Mouse (Mus musculus): ENCODE measurements around the gene Actbl2. TPM values are rescaled to one million over a fixed set of nuclear protein-coding genes. Genes with fewer than 3 reads are reported as not detected.

Actbl2 gene
- polyA plus RNA-seq, 1 experiment from 2014 or later, result not detected

DNA sequence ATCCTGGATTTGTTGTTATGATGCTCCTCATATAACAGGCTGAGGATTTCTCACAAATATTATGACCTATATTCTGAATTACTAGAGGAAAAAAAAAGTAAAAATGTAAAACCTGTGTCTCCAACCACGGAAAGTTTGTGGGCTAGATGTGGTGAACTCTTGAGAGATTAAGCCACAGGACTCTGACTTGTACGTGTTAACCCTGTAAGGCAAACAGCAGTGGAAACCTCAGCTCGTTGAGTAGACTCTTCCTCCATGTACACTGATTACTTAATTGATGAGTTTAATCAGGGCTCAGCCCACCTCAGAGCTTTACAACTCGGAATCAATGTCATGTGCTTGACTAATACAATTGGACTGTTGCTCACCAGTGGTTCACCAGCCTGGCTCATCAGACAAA is 3.2 kb downstream of the Actbl2 start:
- Histone ChIP-seq H3K27ac (ENCODE audit: low read depth, low read length) (no peak overlapping the region), H3K9me3 (ENCODE audit: control insufficient read depth) (no peaks in the 10 kb centered on the region), H3K9ac (ENCODE audit: low read depth, low read length) (no peak overlapping the region), H3K36me3 (ENCODE audit: control insufficient read depth, insufficient read depth) (no peaks in the 10 kb centered on the region), H3K27me3 (replicated peaks; ENCODE audit: control insufficient read depth, insufficient read depth, low read length) (no peaks in the 10 kb centered on the region), H3K4me3 (ENCODE audit: low read depth, low read length) (no peak overlapping the region), H3K4me2 (replicated peaks; ENCODE audit: low read depth) (no peak overlapping the region), H3K4me1 (replicated peaks; ENCODE audit: control insufficient read depth, insufficient read depth, low read length) (no peaks in the 10 kb centered on the region)
- TF ChIP-seq CTCF (IDR thresholded peaks at IDR 0.05; ENCODE audit: low read depth), result no peak
- 65% methylated on average over 4 of the region's 4 CpGs for WGBS
- no peak for ATAC-seq

DNA sequence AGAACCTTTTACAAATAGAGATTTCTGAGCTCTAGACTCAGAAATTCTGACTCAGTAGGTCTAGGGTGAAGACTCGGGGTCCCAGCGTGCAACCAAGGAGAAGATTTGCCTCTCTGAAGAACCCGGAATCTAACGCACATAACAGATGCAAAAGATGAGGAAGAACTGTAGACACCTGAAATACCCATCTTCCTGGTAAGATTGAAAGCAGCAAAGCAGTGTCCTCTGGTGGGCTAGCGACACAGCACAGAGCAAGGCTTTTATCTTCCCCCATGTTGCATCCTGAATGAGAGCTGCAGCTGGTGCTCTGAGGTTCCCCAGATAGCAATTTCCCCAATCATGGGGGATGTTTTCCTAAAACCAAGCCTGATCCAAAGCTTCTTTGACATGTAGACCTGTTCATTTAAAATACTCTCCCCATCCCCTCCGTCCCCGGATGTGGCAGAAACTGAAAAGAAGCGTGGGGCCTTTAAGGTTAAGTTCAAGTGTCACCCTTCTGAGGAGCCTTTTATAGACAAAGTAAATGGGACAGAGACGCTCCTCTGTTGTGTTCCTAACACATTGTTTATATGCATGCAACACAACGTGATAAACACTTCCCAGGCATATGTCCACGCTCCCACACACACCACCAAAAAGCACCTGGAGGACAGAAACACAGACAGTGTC is 3.7 kb downstream of the Actbl2 start:
- 84% methylated on average over 11 of the region's 11 CpGs for WGBS
- Histone ChIP-seq H3K27me3 (replicated peaks; ENCODE audit: control insufficient read depth, insufficient read depth, low read length) (no peaks in the 10 kb centered on the region), H3K9ac (ENCODE audit: low read depth, low read length) (no peak overlapping the region), H3K4me3 (ENCODE audit: low read depth, low read length) (no peak overlapping the region), H3K9me3 (ENCODE audit: control insufficient read depth) (no peaks in the 10 kb centered on the region), H3K27ac (ENCODE audit: low read depth, low read length) (no peak overlapping the region), H3K4me2 (replicated peaks; ENCODE audit: low read depth) (no peak overlapping the region), H3K4me1 (replicated peaks; ENCODE audit: control insufficient read depth, insufficient read depth, low read length) (no peaks in the 10 kb centered on the region), H3K36me3 (ENCODE audit: control insufficient read depth, insufficient read depth) (no peaks in the 10 kb centered on the region)
- TF ChIP-seq CTCF (IDR thresholded peaks at IDR 0.05; ENCODE audit: low read depth), result no peak
- ATAC-seq, result no peak

- no peak overlapping the region for H3K27ac ChIP-seq (ENCODE audit: low read depth, low read length)
- no peak for TF ChIP-seq CTCF (IDR thresholded peaks at IDR 0.05; ENCODE audit: low read depth)
- H3K4me1 ChIP-seq (replicated peaks; ENCODE audit: control insufficient read depth, insufficient read depth, low read length), result no peaks in the 10 kb centered on the region
- 74% methylated on average over 6 of the region's 6 CpGs for WGBS
- H3K4me3 ChIP-seq (ENCODE audit: low read depth, low read length), result no peak overlapping the region
- H3K27me3 ChIP-seq (replicated peaks; ENCODE audit: control insufficient read depth, insufficient read depth, low read length), result no peaks in the 10 kb centered on the region
- ATAC-seq, result no peak
- H3K4me2 ChIP-seq (replicated peaks; ENCODE audit: low read depth), result no peak overlapping the region
- H3K36me3 ChIP-seq (ENCODE audit: control insufficient read depth, insufficient read depth), result no peaks in the 10 kb centered on the region
- no peak overlapping the region for H3K9ac ChIP-seq (ENCODE audit: low read depth, low read length)
- no peaks in the 10 kb centered on the region for H3K9me3 ChIP-seq (ENCODE audit: control insufficient read depth)
Observed at GRCm38 (mm10) chr13:111259093-111259491, 4.3 kb downstream of the Actbl2 start.

- H3K27me3 ChIP-seq (replicated peaks; ENCODE audit: control insufficient read depth, insufficient read depth, low read length), result no peaks in the 10 kb centered on the region
- H3K4me1 ChIP-seq (replicated peaks; ENCODE audit: control insufficient read depth, insufficient read depth, low read length), result no peaks in the 10 kb centered on the region
- H3K9ac ChIP-seq (ENCODE audit: low read depth, low read length), result no peak overlapping the region
- H3K36me3 ChIP-seq (ENCODE audit: control insufficient read depth, insufficient read depth), result no peaks in the 10 kb centered on the region
- TF ChIP-seq CTCF (IDR thresholded peaks at IDR 0.05; ENCODE audit: low read depth), result no peak
- H3K4me3 ChIP-seq (ENCODE audit: low read depth, low read length), result no peak overlapping the region
- H3K9me3 ChIP-seq (ENCODE audit: control insufficient read depth), result no peaks in the 10 kb centered on the region
- no peak overlapping the region for H3K27ac ChIP-seq (ENCODE audit: low read depth, low read length)
- 74% methylated on average over 7 of the region's 7 CpGs for WGBS
- H3K4me2 ChIP-seq (replicated peaks; ENCODE audit: low read depth), result no peak overlapping the region
- no peak for ATAC-seq
Observed at GRCm38 (mm10) chr13:111259711-111260110, 4.9 kb downstream of the Actbl2 start.

- 85% methylated on average over 2 of the region's 2 CpGs for whole genome bisulfite sequencing
- ATAC-seq, result no peak
- Histone ChIP-seq H3K9ac (ENCODE audit: low read depth, low read length) (no peak overlapping the region), H3K9me3 (ENCODE audit: control insufficient read depth) (no peaks in the 10 kb centered on the region), H3K4me3 (ENCODE audit: low read depth, low read length) (no peak overlapping the region), H3K36me3 (ENCODE audit: control insufficient read depth, insufficient read depth) (no peaks in the 10 kb centered on the region), H3K27me3 (replicated peaks; ENCODE audit: control insufficient read depth, insufficient read depth, low read length) (no peaks in the 10 kb centered on the region), H3K4me2 (replicated peaks; ENCODE audit: low read depth) (no peak overlapping the region), H3K4me1 (replicated peaks; ENCODE audit: control insufficient read depth, insufficient read depth, low read length) (no peaks in the 10 kb centered on the region), H3K27ac (ENCODE audit: low read depth, low read length) (no peak overlapping the region)
- TF ChIP-seq CTCF (IDR thresholded peaks at IDR 0.05; ENCODE audit: low read depth), result no peak
Observed at GRCm38 (mm10) chr13:111263186-111263585, 8.4 kb downstream of the Actbl2 start.

GRCm38 (mm10) chr13:111263758-111264157 is 8.9 kb downstream of the Actbl2 start:
- H3K27ac ChIP-seq (ENCODE audit: low read depth, low read length), result no peak overlapping the region
- H3K4me1 ChIP-seq (replicated peaks; ENCODE audit: control insufficient read depth, insufficient read depth, low read length), result no peaks in the 10 kb centered on the region
- WGBS, result 88% methylated on average over 3 of the region's 3 CpGs
- H3K36me3 ChIP-seq (ENCODE audit: control insufficient read depth, insufficient read depth), result no peaks in the 10 kb centered on the region
- H3K27me3 ChIP-seq (replicated peaks; ENCODE audit: control insufficient read depth, insufficient read depth, low read length), result no peaks in the 10 kb centered on the region
- no peaks in the 10 kb centered on the region for H3K9me3 ChIP-seq (ENCODE audit: control insufficient read depth)
- no peak for TF ChIP-seq CTCF (IDR thresholded peaks at IDR 0.05; ENCODE audit: low read depth)
- ATAC-seq, result no peak
- no peak overlapping the region for H3K9ac ChIP-seq (ENCODE audit: low read depth, low read length)
- H3K4me2 ChIP-seq (replicated peaks; ENCODE audit: low read depth), result no peak overlapping the region
- no peak overlapping the region for H3K4me3 ChIP-seq (ENCODE audit: low read depth, low read length)

All from intestine, postnatal 0 days (tissue).